Mouse (Mus musculus) CD4-positive helper T cell, adult 2 months (primary cell): ENCODE measurements around the gene Ankrd23.
"Not testable (repeated sequence)": the region's sequence is repeated elsewhere in the genome, so short reads cannot be mapped to it uniquely, and the experiment has no call there.

Experiments
- DNase-seq: peaks from one replicate; pipeline ENCODE4 v3.0.0-alpha.2; 2012; ENCODE audit warnings: low read depth, missing footprints, low spot score

The Ankrd23 gene

GRCm38 (mm10) chr1:36536783-36537182 is at the start of gene Ankrd23:
Gene Ankrd23, minus strand, starts transcription at chr1:36536883.
- DNase-seq = not testable (repeated sequence)

GRCm38 (mm10) chr1:36586288-36586687 is 49.6 kb upstream of the Ankrd23 start:
- DNase-seq = no peak

- no peak for DNase-seq
Measured at GRCm38 (mm10) chr1:36583408-36584116, 46.9 kb upstream of the Ankrd23 start.

- DNase-seq = no peak
Measured at GRCm38 (mm10) chr1:36582211-36582610, 45.5 kb upstream of the Ankrd23 start.

DNA sequence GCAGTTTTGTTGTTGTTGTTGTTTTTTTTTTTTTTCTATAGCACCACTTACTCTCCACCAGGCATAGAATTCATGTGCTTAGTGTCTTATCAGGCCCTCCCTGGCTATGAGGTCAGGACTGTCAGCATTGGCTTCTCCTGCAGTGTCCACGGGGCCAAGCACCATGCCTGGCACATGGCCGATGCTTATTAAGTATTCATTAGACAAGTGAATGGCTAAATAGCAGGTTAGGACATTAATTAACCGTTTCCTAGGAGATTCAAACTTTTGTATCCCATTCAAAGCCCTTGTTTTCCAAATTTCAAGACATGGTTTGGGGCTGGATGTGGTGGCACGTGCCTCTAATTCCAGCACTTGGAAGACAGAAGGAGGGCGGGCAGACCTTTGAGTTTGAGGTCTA is 44.6 kb upstream of the Ankrd23 start:
- DNase-seq = no peak

- DNase-seq = no peak
Measured at GRCm38 (mm10) chr1:36580384-36581207, 43.9 kb upstream of the Ankrd23 start.

DNA sequence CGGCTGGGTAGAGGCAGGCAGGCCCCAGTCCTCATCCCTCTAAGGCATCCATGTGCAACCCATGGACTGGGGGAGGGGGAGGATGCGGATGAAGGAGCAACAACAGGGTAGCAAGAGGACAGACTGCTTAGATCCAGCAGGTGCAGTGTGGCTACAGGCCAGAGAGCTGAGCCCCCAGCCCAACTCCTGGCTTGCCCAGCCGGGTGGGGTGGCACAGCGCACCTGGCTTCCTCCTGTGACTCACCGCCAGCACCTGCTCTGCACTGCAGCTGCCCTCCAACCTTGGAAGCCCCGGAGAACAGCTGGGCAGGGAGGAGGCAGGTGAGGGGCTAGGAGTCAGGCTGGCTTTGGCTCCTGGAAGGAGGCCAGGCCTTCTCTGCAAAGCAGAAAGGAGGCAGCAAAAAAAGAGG is 43.3 kb upstream of the Ankrd23 start:
- DNase-seq = no peak

DNA sequence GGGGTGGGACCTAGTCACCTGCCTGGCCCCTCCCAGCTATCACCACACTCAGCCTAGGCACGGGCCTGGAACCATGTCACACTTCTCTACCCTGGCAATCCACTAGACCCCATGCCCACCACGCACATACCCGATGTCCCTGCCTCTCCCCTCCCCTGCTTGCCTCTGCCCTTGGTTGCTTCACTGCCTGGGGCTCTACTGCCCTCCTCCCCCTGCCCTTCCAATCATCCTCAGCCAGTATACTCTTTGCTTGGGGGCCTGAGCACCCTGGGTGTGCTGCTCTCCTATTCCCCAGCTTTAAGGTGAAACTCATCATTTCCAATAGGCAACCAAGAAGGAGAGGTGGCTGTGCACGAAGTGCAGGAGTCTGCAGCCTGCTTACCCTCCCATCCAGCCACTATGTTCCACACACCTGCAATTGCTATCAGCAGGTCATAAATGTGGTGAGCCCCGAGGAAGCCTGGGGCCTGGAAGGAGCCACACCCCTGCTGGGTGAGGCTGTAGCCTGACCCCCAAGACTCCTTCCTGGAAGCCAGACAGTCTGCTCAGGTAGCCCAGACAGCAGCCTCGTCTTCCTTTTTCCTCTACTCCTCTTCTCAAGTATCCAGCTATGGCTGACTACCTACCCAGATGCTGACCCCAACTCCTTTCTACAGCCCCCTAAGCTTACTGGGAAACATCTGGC is 40.5 kb upstream of the Ankrd23 start:
- no peak for DNase-seq

DNA sequence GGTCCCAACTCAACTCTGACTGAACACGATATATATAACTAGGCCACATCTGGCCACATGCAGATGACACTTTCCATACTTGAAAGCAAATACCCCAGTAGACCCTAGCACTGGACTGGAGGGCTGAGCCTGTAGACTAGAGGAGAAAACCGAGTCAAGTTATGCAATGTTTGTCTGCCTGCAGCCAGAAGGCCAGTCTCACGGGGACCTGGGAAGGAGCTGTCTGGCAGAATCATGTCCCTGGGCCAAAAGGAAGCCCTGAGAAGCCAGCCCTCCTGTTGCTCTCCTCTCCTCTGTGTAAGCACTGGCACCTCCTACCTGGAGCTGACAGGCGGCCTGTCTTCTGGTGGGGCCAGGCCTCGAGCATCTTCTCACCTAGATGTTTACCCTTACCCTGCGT is 38.7 kb upstream of the Ankrd23 start:
- no peak for DNase-seq

DNA sequence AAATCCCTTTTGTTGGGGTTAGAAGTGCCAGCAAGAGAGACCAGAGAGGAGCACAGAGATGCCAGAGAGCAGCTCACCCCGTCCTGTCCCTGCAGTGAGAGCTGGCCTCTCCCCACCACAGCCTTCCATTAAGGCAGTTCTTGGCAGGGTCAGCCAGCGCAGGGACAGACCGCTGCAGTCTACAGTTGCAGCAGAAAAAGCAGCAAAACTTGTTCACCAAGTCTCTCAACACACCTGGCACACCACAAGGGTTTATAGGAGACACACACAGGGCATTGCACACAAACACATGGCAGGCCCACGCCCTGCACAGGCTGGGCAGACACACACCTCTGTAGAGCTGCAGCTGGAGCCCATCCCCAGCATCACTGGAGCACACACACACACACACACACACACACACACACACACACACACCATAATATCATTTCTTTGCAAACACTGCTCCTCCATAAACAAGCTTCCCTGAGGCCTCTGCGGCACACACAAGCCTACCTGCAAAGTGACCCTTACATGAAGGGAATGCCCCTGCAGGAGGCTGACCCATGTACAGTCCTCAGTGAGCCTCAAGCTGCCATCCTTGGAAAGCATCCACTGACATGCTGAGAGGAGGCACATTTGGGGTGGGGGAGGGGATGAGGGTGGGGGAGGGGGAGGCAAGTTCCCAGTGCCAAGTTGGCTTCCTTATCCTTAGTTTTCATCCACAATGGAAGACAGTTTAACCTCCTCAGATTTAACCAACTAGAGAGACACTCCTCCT is 37.7 kb upstream of the Ankrd23 start:
- no peak for DNase-seq

GRCm38 (mm10) chr1:36573524-36573923 is 36.8 kb upstream of the Ankrd23 start:
- no peak for DNase-seq

GRCm38 (mm10) chr1:36572709-36573108 is 36.0 kb upstream of the Ankrd23 start:
- no peak for DNase-seq

GRCm38 (mm10) chr1:36572140-36572700 is 35.5 kb upstream of the Ankrd23 start:
- DNase-seq = no peak

DNA sequence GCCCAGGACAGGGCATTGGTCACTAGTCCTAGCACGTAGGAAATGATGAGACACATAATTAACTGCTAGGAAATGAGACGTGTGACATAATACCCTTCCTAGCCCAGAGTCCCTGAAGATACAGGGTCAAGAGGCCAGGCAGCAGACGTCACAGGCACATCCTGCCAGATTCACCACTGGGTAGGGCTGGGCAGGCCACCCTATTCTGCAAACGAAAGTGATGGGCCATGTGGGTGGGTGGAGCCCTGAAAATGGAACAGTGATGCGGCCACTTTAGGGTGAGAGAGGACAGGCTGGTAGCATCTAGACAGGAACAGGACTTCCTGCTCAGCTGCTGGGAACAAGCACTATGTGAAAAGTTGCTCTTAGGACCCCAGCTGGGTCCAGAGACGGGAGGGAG is 34.9 kb upstream of the Ankrd23 start:
- DNase-seq = no peak

GRCm38 (mm10) chr1:36570320-36570719 is 33.6 kb upstream of the Ankrd23 start:
- no peak for DNase-seq

DNA sequence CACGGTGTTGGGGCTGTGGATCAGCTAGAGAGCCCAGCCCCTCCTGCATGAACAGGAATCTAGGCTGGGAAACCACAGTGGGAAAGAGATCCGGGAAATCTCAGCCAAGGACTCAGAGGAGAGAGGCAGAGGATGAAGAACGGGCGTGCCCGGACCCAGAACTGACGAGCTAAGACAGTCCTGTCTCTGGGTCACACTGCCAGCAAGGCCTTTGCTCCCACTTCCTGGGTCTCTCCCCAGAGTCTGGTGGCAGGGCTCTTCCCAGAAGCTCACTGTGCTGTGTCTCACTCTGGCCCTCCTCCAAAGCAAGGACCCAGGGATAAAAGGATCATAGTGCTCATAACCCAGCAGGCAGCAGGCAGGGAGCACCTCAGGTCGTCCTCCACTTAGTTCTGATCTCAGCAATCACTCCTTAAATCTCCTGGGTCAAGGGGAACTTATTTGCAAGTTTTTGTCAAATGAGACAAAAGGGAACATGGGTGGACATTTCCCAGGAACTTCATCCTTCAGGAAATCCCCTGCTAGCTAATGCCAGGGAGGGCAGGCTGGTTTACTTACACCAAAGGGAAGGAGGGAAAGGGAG is 33.1 kb upstream of the Ankrd23 start:
- DNase-seq = no peak

- no peak for DNase-seq
Measured at GRCm38 (mm10) chr1:36568776-36569175, 32.1 kb upstream of the Ankrd23 start.

DNA sequence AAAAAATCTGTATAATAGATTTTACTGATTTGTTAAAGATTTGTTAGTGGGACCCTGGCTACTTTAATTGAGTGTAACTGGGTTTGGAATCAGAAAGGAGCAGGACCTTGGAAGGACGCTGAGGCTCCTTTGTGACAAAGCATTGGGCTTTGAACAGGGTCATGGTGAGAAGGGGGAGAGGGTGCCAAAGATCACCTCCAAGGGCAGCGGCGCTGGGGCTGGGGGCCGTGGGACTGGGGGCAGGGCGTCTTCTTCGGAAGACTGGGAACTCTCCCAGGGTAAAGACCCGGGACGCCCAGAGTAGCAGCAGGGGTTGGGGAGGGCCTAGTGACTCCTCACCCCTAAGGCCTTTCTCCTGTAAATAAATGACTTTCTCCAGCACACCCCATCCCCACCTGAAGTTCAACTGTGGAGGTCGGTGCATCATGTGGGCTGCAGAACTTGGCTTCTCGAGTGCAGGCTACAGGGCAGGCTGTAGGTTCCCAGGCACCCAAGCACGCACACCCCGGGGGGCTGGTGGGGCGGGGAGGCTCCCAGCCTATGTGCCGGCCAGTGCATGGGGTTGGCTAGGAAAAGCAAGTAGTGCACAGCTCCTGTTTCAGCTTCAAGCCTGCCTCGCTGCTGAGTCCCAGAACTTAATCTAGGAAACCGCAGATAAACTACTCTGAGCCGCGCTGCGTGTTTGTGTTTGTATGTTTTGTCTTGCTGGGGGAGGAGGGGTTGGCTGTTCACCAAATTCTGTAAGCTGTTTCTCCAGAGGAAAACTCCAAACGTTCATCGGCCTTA is 31.3 kb upstream of the Ankrd23 start:
- DNase-seq = no peak

DNA sequence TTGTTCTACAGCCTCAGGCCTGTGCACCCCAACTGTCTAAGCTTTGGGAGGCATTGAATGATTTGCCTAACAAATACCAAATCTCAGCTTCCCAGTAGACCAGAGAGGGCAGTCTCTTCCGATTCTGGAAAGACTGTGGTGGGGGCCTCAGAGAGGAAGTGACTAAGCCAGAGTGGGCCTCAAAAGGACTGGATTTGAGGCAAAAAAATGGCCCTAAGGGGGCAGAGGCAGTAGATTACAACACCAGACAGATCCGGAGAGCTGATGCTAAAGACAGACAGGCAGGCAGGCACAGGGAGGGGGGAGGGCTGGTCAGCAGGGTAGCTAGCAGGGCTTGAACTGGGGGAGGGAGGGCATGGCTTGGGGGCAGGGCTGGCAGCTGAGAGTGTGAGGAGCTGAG is 29.7 kb upstream of the Ankrd23 start:
- no peak for DNase-seq

DNA sequence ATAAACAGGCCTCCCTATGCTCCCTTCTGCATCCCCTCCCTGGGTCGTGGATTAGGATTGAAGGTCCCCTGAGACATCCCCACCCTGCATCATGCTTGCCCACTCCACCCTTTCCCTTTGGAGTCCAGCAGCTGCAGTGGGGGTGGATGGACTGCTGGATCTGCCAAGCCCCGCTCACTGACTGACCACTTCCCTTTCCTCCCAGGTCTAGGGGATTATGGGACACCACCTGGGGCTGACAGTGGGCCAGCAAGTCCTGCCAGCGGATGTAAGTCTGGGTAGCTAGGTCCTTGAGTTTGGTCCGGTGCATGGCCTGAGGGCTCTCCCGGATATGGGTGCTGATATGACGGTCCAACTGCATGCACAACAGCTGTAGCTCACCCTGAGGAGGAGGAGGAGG is 27.4 kb upstream of the Ankrd23 start:
- DNase-seq = no peak
